Mouse (Mus musculus) hindbrain, embryonic 12.5 days (tissue): ENCODE data around the gene Mcam. TPM values are rescaled to one million over a fixed set of nuclear protein-coding genes. Genes with fewer than 3 reads are reported as not detected.

Source experiments
- ATAC-seq: fragments of 200-750 bp; cut with Nextera tagmentation; 2 replicates; pipeline ENCODE4 v1.8.0; 2017; ENCODE audit warnings: moderate TSS enrichment; ENCODE audit not compliant: low FRiP score
- H3K27ac ChIP-seq: fragments of 300-500 bp; sonication (generic); 2 replicates; pipeline ENCODE4 v1.5.1; 2016; ENCODE audit warnings: mild to moderate bottlenecking
- H3K27me3 ChIP-seq: fragments of 300-500 bp; sonication (generic); 2 replicates; pipeline ENCODE4 v1.6.1; 2016; ENCODE audit warnings: mild to moderate bottlenecking
- H3K36me3 ChIP-seq: fragments of 300-500 bp; sonication (generic); 2 replicates; pipeline ENCODE4 v1.6.1; 2016; ENCODE audit warnings: mild to moderate bottlenecking
- H3K4me1 ChIP-seq: fragments of 300-500 bp; sonication (generic); 2 replicates; pipeline ENCODE4 v1.6.1; 2016
- H3K4me2 ChIP-seq: fragments of 300-500 bp; sonication (generic); replicated peaks from 2 replicates; pipeline ENCODE4 v1.6.1; 2016; ENCODE audit warnings: mild to moderate bottlenecking
- H3K4me3 ChIP-seq: fragments of 300-500 bp; sonication (generic); 2 replicates; pipeline ENCODE4 v1.5.1; 2016; ENCODE audit warnings: mild to moderate bottlenecking
- H3K9ac ChIP-seq: fragments of 300-500 bp; sonication (generic); 2 replicates; pipeline ENCODE4 v1.6.1; 2016; ENCODE audit warnings: mild to moderate bottlenecking, moderate library complexity
- H3K9me3 ChIP-seq: fragments of 300-500 bp; sonication (generic); replicated peaks from 2 replicates; pipeline ENCODE4 v1.6.1; 2016; ENCODE audit warnings: mild to moderate bottlenecking
- WGBS: fragments of 180-500 bp; shearing (Covaris S2); methylation state at CpG from one replicate; pipeline ENCODE4 v1.1.7; 2016; 5-methylcytosine and 5-hydroxymethylcytosine counted together
- polyA plus RNA-seq: library from polyadenylated mRNA; unstranded; fragments of >200 nt; fragmentation: Nextera tagmentation; extraction: Ambion mirVana; gene quantifications from 2 replicates; pipeline ENCODE4 v1.2.1, GENCODE M21; 2016

The Mcam gene
- polyA plus RNA-seq, 1 experiment from 2014 or later, result 14.5 TPM

DNA sequence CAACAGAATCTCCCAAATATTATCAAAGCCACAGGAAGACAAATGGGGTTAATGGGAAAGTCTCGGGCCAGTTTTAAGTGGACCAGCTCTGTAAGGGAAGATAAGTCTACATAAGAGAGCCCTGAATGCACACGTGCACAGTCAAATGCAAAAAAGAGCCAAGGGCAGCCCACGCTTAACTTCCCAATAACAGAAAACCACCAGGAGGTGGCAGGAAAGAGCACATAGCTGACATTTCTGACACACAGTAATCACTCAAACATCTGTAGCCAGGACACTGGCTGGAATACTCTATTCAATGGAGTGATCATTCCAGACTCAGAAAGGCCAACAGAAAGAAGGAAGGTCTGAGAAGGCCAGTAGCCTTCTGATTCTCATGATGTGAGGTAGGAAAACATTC, 13.0 kb downstream of the Mcam start:
- peaks cover 52% of the 10 kb centered on the region for H3K36me3 ChIP-seq
- WGBS, result 74% methylated on average over 3 of the region's 3 CpGs
- H3K4me3 ChIP-seq, result no peak overlapping the region
- ATAC-seq, result no peak
- H3K9me3 ChIP-seq, result no peaks in the 10 kb centered on the region
- H3K4me1 ChIP-seq, result no peaks in the 10 kb centered on the region
- no peak overlapping the region for H3K9ac ChIP-seq
- no peaks in the 10 kb centered on the region for H3K27me3 ChIP-seq
- H3K4me2 ChIP-seq, result no peak overlapping the region
- no peak overlapping the region for H3K27ac ChIP-seq

DNA sequence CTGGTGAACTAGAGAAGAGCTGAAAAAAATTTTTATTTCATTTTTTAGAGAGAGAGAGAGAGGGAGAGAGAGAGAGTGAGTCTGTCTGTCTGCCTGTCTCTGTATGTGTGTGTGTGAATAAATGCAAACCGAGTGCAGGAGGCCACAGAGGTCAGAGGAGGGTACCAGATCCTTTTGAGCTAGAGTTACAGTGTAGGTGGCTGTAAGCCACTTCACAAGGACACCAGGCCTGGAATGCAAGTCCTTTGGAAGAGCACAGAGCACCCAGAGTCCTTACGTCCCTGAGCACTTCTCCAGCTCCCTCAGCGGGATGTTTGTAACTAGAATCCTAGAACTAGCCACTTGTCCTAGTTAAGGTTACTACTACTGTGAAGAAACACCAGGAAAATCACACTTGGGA, 25.6 kb downstream of the Mcam start:
- Histone ChIP-seq H3K27ac (no peak overlapping the region), H3K4me3 (no peak overlapping the region), H3K36me3 (peaks cover 70% of the 10 kb centered on the region), H3K9ac (no peak overlapping the region), H3K4me1 (no peaks in the 10 kb centered on the region), H3K27me3 (no peaks in the 10 kb centered on the region), H3K9me3 (no peaks in the 10 kb centered on the region), H3K4me2 (no peak overlapping the region)
- 78% methylated on average over 3 of the region's 3 CpGs for WGBS
- no peak for ATAC-seq

DNA sequence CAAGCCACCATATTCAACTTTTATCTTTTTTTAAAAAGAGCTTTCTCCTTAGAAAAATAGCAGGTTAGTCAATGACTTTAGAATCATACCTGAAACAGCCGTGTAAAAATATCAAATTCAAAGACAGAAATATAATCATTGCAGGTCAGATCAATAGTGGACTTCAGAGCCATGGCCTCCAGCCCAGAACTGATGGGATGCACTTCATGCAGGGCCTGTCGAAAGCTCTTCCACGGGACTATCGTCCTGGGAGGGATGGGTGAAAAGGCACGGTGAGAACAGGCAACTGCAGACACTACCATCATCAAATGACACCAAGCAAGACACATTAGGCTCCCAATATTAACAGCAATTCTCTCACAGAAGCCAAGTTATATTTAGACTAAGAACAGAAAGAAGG, 34.7 kb downstream of the Mcam start:
- no peak overlapping the region for H3K27ac ChIP-seq
- H3K27me3 ChIP-seq, result no peaks in the 10 kb centered on the region
- H3K9me3 ChIP-seq, result no peaks in the 10 kb centered on the region
- 91% methylated on average over 5 of the region's 5 CpGs for WGBS
- peaks cover 55% of the 10 kb centered on the region for H3K36me3 ChIP-seq
- no peak for ATAC-seq
- H3K4me3 ChIP-seq, result no peak overlapping the region
- H3K4me2 ChIP-seq, result no peak overlapping the region
- H3K9ac ChIP-seq, result no peak overlapping the region
- no peaks in the 10 kb centered on the region for H3K4me1 ChIP-seq

DNA sequence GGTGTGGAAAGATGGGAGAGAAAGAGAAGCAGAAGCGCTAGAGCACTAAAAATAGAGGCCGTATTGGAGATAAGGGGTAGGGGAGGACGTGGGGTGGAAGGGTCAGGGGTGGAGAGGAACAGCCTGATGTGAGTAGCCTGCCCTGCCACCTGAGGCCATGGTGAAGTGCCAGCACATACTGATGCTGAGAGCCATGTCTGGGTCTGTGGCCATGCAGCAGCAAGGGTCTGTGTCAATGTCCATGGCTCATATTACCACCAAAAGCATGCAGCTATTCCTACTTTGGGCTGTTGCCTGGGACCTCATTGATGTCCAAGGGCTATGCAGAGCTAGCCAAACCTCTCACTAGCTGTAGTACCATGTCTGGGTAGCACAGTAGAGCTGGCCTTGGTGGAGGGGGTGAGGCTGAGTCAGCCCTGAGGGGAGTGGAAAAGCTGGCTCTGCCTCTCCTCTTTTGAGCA, 36.5 kb downstream of the Mcam start:
- no peak overlapping the region for H3K4me2 ChIP-seq
- no peaks in the 10 kb centered on the region for H3K27me3 ChIP-seq
- H3K9me3 ChIP-seq, result no peaks in the 10 kb centered on the region
- 74% methylated on average over 3 of the region's 3 CpGs for WGBS
- peaks cover 37% of the 10 kb centered on the region for H3K36me3 ChIP-seq
- no peak overlapping the region for H3K4me3 ChIP-seq
- H3K27ac ChIP-seq, result no peak overlapping the region
- no peaks in the 10 kb centered on the region for H3K4me1 ChIP-seq
- H3K9ac ChIP-seq, result no peak overlapping the region
- no peak for ATAC-seq

DNA sequence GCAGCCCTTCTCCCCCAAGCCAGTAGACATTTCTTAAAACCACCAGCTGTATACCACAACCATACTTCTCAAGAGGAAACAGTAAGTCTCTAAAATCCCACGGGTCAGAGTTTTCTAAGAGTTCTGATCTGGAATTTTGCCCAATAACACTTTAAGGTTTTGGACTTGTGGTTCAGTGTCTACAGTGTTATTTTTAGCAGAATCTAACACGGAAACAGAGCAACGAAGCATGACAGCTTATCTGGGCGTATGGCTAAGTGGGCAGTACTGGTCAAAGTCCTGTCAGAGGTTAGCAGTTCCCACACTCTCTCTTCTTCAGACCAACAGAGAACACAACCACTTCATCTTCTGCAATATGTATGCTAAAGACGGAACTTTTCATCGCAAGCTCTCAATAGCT, 41.3 kb downstream of the Mcam start:
- no peak for ATAC-seq
- Histone ChIP-seq H3K27me3 (no peaks in the 10 kb centered on the region), H3K4me1 (no peaks in the 10 kb centered on the region), H3K36me3 (peaks cover 33% of the 10 kb centered on the region), H3K27ac (no peak overlapping the region), H3K4me2 (no peak overlapping the region), H3K9me3 (peaks cover 7% of the 10 kb centered on the region; the same call in 1 of the 2 replicates), H3K9ac (no peak overlapping the region), H3K4me3 (no peak overlapping the region)
- 80% methylated on average over 6 of the region's 6 CpGs for WGBS

DNA sequence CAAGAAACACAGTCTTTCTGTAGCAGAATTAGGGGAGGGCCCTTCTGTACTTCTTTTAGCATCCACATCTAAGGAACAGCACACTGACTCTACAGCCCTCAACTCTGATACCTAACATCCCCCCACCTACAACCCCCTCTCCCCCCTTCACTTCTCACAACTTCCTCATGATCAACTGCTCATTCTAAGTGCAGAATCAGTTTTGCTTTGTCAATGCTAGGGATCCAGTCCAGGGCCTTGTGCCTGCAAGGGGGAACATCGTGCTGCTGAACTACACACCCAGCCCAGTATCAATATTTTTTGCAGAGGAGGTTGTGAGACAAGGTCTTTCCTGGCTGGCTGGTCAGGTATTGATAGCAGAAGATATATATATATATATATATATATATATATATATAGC, 41.7 kb downstream of the Mcam start:
- H3K27ac ChIP-seq, result no peak overlapping the region
- ATAC-seq, result no peak
- H3K9me3 ChIP-seq, result peaks cover 9% of the 10 kb centered on the region; the same call in 1 of the 2 replicates
- no peaks in the 10 kb centered on the region for H3K27me3 ChIP-seq
- H3K4me2 ChIP-seq, result no peak overlapping the region
- H3K9ac ChIP-seq, result no peak overlapping the region
- H3K36me3 ChIP-seq, result peaks cover 30% of the 10 kb centered on the region
- no peaks in the 10 kb centered on the region for H3K4me1 ChIP-seq
- no peak overlapping the region for H3K4me3 ChIP-seq
- WGBS, result 92% methylated on average over 1 of the region's 1 CpGs

DNA sequence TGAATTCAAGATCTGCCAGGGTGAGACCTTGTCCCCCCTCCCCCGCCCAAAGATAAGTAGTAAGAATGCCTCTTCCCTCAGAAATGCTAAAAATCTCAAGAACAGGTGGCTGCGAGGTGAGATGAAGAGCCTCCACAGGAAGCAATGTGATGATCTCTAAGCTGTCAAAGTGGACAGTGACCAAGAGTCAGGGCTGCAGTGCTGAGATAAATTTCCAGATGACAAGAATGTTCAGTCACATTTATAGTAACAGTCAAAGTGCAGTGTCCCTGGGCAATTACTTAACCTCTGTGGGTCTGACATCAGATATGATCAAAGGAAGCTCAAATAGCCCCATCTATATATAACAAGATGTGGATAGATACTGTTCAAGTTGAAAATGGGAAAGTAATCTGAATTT, 43.1 kb downstream of the Mcam start:
- no peak for ATAC-seq
- Histone ChIP-seq H3K4me2 (no peak overlapping the region), H3K27ac (no peak overlapping the region), H3K27me3 (no peaks in the 10 kb centered on the region), H3K36me3 (peaks cover 16% of the 10 kb centered on the region), H3K9ac (no peak overlapping the region), H3K4me1 (no peaks in the 10 kb centered on the region), H3K9me3 (peaks cover 9% of the 10 kb centered on the region; the same call in 1 of the 2 replicates), H3K4me3 (no peak overlapping the region)
- WGBS, result 87% methylated on average over 2 of the region's 2 CpGs

DNA sequence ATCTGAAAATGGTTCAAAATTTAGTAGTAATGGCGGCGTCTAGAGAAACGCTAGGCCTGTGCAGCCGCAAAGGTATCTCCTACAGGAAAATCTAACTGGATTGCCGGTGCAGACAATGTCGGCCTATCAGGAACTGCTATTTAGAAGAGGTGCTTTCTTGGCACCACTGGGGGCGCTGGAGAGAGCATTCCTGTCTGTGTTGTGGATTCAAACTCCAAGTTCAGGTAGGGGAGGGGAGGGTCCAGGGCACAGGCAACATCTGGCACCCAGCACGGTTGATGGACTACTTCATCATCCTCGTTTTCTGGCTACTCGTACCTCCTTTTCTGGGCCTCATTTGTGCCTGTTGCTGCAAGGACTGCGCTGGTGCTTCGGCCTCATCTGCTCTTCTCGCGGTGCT, 44.1 kb downstream of the Mcam start:
- Histone ChIP-seq H3K4me2 (no peak overlapping the region), H3K4me3 (no peak overlapping the region), H3K9me3 (peaks cover 9% of the 10 kb centered on the region; the same call in 1 of the 2 replicates), H3K36me3 (0 out of 2 replicates have a peak, but pooled peaks cover 9% of the 10 kb centered on the region), H3K27me3 (no peaks in the 10 kb centered on the region), H3K4me1 (no peaks in the 10 kb centered on the region), H3K27ac (no peak overlapping the region), H3K9ac (no peak overlapping the region)
- WGBS, result 86% methylated on average over 14 of the region's 14 CpGs
- ATAC-seq, result no peak

DNA sequence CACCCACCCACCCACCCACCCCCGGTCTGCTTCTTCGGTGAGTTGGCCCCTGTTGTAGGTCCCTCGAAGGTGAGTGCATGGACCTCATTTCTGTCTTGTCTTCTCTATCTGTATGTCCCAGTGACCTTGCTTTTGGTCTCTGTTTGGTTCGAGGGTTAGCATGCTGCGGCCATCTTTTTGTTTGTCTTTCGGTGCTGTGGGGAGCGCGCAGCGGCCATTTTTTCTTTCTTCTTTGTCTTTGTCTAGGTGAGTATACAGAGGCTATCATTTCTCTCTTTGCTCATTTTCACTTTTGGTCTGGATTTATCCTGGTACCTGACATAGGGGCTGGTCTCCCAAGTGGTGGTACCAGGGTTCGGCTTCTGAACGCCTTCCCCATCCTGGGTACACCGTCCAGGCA, 44.5 kb downstream of the Mcam start:
- Histone ChIP-seq H3K4me1 (no peaks in the 10 kb centered on the region), H3K4me2 (no peak overlapping the region), H3K9me3 (peaks cover 9% of the 10 kb centered on the region; the same call in 1 of the 2 replicates), H3K9ac (no peak overlapping the region), H3K36me3 (0 out of 2 replicates have a peak, but pooled peaks cover 9% of the 10 kb centered on the region), H3K4me3 (no peak overlapping the region), H3K27ac (no peak overlapping the region), H3K27me3 (no peaks in the 10 kb centered on the region)
- WGBS, result 96% methylated on average over 12 of the region's 12 CpGs
- ATAC-seq, result no peak

DNA sequence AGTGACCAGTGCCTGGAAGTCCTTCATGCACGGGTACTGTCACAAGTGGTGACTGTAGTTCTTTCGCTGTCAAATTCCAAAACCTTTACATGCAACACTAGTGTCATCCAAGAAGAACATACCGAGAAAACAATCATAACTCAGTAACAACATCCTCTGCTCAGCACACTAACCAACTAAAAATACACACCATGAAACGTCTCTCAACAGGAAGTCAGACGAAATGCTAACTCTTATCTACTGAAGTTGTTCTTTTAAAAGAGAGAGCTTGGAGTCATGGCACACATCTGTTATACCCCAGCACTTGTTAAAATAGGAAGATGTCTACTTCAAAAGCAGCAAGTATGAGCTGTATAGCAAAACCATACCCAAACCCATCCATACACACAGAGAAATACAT, 47.3 kb downstream of the Mcam start:
- no peak overlapping the region for H3K9ac ChIP-seq
- ATAC-seq, result no peak
- H3K27me3 ChIP-seq, result no peaks in the 10 kb centered on the region
- 86% methylated on average over 5 of the region's 5 CpGs for WGBS
- no peak overlapping the region for H3K4me3 ChIP-seq
- no peak overlapping the region for H3K27ac ChIP-seq
- H3K4me2 ChIP-seq, result no peak overlapping the region
- peaks cover 9% of the 10 kb centered on the region; the same call in 1 of the 2 replicates for H3K9me3 ChIP-seq
- no peaks in the 10 kb centered on the region for H3K4me1 ChIP-seq
- H3K36me3 ChIP-seq, result 0 out of 2 replicates have a peak, but pooled peaks cover 9% of the 10 kb centered on the region

DNA sequence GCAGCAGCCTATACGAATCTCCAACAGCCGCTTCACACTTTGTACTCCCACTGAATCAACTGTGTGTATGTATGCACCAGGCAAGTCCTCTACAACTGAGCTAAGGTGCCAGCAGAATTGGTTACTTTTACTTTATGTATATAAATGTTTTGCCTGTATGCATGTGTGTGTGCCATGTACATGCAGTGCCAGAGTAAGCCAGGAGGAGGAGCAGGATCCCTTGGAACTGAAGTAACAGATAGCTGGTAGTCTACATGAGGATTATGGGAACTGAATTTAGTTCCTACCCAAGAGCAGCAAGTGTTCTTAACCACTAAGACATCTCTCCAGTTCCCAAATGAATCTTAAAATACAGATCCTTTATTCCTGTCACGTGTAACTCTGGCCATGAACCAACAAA, 48.0 kb downstream of the Mcam start:
- Histone ChIP-seq H3K4me2 (no peak overlapping the region), H3K36me3 (0 out of 2 replicates have a peak, but pooled peaks cover 9% of the 10 kb centered on the region), H3K27ac (no peak overlapping the region), H3K4me1 (no peaks in the 10 kb centered on the region), H3K9ac (no peak overlapping the region), H3K4me3 (no peak overlapping the region), H3K27me3 (no peaks in the 10 kb centered on the region), H3K9me3 (peaks cover 9% of the 10 kb centered on the region; the same call in 1 of the 2 replicates)
- no peak for ATAC-seq
- WGBS, result 100% methylated on average over 3 of the region's 3 CpGs

DNA sequence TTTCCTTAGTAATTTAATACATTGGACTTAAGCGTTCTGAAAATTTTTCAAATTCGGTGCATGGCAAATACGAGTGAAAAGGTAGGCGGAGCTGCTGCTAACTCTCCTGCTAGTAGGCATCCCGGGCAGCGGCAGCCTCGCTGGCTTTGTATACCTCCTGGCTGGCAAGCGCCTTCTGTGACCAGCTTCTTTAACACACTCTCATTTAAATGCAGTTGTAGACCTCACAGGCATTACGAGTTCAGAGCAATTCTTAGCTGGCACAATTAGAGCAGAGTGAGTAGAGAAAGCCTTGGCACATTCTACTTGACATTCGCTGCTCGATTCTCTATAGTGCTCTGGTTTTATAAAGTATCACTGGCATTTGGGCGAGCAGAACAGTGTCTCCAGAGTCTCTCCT, 54.0 kb downstream of the Mcam start:
- Histone ChIP-seq H3K9ac (no peak overlapping the region), H3K4me3 (no peak overlapping the region), H3K36me3 (no peaks in the 10 kb centered on the region), H3K4me1 (no peaks in the 10 kb centered on the region), H3K27ac (no peak overlapping the region), H3K4me2 (no peak overlapping the region), H3K27me3 (no peaks in the 10 kb centered on the region), H3K9me3 (no peaks in the 10 kb centered on the region)
- 78% methylated on average over 12 of the region's 12 CpGs for WGBS
- ATAC-seq, result no peak

DNA sequence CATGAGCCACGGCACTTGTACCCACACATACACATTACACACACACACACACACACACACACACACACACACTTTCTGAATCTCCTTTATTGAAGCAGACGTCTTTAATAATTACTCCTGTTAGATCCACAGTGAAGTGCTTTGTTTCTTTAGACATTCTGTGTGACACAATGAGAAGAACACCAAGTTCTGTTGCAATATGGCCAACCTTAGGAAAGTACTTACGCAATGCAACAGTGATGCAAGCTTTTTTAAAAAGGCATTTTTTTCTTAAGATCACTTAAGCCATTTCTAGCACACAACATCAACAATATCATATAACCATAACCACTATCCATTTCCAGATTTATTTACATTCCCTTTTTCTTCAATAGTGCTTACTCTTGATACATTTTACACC, 56.9 kb downstream of the Mcam start:
- WGBS, result 83% methylated on average over 3 of the region's 3 CpGs
- no peak overlapping the region for H3K9ac ChIP-seq

More for the DNA sequence above, 56.9 kb downstream of the Mcam start:
- H3K27me3 ChIP-seq, result no peaks in the 10 kb centered on the region
- no peak overlapping the region for H3K4me3 ChIP-seq
- no peaks in the 10 kb centered on the region for H3K36me3 ChIP-seq
- H3K27ac ChIP-seq, result no peak overlapping the region
- H3K9me3 ChIP-seq, result no peaks in the 10 kb centered on the region
- H3K4me1 ChIP-seq, result no peaks in the 10 kb centered on the region
- no peak overlapping the region for H3K4me2 ChIP-seq
- no peak for ATAC-seq
